Mouse (Mus musculus): ENCODE data around the gene Ripor3. TPM values are rescaled to one million over a fixed set of nuclear protein-coding genes. Genes with fewer than 3 reads are reported as not detected.

The Ripor3 gene
- polyA plus RNA-seq, 1 experiment = 0.94 TPM

DNA sequence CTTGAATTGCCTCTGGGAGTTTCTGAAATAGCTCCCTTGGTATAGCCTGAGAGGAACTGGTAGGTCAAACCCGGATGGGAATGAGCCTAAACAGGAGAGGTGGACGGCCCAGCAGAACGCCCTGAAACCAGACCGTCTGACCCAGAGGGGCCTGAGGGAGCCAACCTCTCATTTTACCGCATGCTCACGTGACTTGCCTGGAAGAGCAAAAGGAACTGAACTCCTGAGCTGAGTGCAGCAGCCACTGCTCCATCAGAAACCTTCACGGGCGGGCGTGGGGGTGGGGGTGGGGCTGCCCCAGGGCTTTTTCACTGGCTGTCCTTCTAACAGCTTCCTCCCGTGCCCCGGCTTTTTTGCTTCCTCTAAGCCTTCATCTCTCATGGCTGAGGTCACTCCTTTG is 475 bp upstream of the Ripor3 start:
- TF ChIP-seq SRF (IDR thresholded peaks at IDR 0.05; ENCODE audit: control insufficient read depth, insufficient read length, low read depth) = no peak
- no peak for TF ChIP-seq MAX (IDR thresholded peaks at IDR 0.05; ENCODE audit: low read depth)
- no peak for TF ChIP-seq POLR2A (IDR thresholded peaks at IDR 0.05; ENCODE audit: insufficient read length, low read depth)
- TF ChIP-seq CEBPB (IDR thresholded peaks at IDR 0.05; ENCODE audit: insufficient read depth, poor library complexity, severe bottlenecking) = no peak
- no peak for TF ChIP-seq POLR2AphosphoS2 (IDR thresholded peaks at IDR 0.05; ENCODE audit: insufficient read length, low read depth)
- no peak for TF ChIP-seq E2F4 (IDR thresholded peaks at IDR 0.05; ENCODE audit: insufficient read depth)
- no peak for TF ChIP-seq MYOG (IDR thresholded peaks at IDR 0.05; ENCODE audit: control insufficient read depth in 1 of 3, insufficient read depth in 1 of 3, insufficient read length in 2 of 3, low read depth in 2 of 3)
- no peak for TF ChIP-seq TCF3 (IDR thresholded peaks at IDR 0.05; ENCODE audit: insufficient read length, low read depth)
- no peak for TF ChIP-seq TCF12 (IDR thresholded peaks at IDR 0.05; ENCODE audit: insufficient read depth, poor library complexity, severe bottlenecking)
- H3ac ChIP-seq (ENCODE audit: control insufficient read depth, insufficient read length) = no peak overlapping the region
- no peaks in the 10 kb centered on the region for H3K27me3 ChIP-seq (ENCODE audit: control insufficient read depth, insufficient read depth, insufficient read length)
- H3K36me3 ChIP-seq (ENCODE audit: control insufficient read depth, insufficient read depth) = no peaks in the 10 kb centered on the region
- H3K79me2 ChIP-seq (ENCODE audit: control insufficient read depth, insufficient read depth) = no peaks in the 10 kb centered on the region
- H3K4me2 ChIP-seq (ENCODE audit: low read depth) = no peak overlapping the region
- no peak overlapping the region for H3K4me3 ChIP-seq

DNA sequence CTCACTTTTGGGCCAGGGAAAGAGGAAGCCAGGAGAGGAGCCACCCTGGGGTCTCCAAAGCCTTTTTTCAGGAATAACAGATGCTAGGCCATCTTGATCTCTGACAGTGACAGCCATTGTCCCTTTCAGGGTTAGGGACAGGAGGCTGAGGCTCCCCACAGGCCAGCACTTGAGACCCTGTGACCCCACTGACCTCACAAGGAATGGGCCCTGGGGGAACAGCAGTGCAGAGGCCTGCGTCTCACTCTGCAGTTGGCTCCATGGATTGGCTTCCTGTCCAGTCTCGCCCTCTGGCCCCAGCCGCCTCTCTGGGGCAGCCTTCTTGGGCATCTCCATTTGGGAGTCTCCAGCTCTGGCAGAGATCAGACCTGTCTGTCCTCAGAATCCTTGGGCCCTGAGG is 2.3 kb downstream of the Ripor3 start:
- Histone ChIP-seq H3K4me2 (ENCODE audit: low read depth) (no peak overlapping the region), H3K27me3 (ENCODE audit: control insufficient read depth, insufficient read depth, insufficient read length) (no peaks in the 10 kb centered on the region), H3ac (ENCODE audit: control insufficient read depth, insufficient read length) (no peak overlapping the region), H3K79me2 (ENCODE audit: control insufficient read depth, insufficient read depth) (no peaks in the 10 kb centered on the region), H3K4me3 (no peak overlapping the region), H3K36me3 (ENCODE audit: control insufficient read depth, insufficient read depth) (no peaks in the 10 kb centered on the region)
- TF ChIP-seq USF1 (IDR thresholded peaks at IDR 0.05; ENCODE audit: low read depth) (no peak), MYOD1 (IDR thresholded peaks at IDR 0.05; ENCODE audit: control insufficient read depth in 1 of 3, insufficient read length in 2 of 3, low read depth in 2 of 3) (no peak), POLR2A (IDR thresholded peaks at IDR 0.05; ENCODE audit: insufficient read length, low read depth) (no peak), MYOG (IDR thresholded peaks at IDR 0.05; ENCODE audit: control insufficient read depth in 1 of 3, insufficient read depth in 1 of 3, insufficient read length in 2 of 3, low read depth in 2 of 3) (no peak), POLR2AphosphoS2 (IDR thresholded peaks at IDR 0.05; ENCODE audit: insufficient read length, low read depth) (no peak), TCF12 (IDR thresholded peaks at IDR 0.05; ENCODE audit: insufficient read depth, poor library complexity, severe bottlenecking) (no peak), SRF (IDR thresholded peaks at IDR 0.05; ENCODE audit: control insufficient read depth, insufficient read length, low read depth) (no peak), CEBPB (IDR thresholded peaks at IDR 0.05; ENCODE audit: insufficient read depth, poor library complexity, severe bottlenecking) (no peak), TCF3 (IDR thresholded peaks at IDR 0.05; ENCODE audit: insufficient read length, low read depth) (no peak), E2F4 (IDR thresholded peaks at IDR 0.05; ENCODE audit: insufficient read depth) (no peak), REST (IDR thresholded peaks at IDR 0.05; ENCODE audit: insufficient read depth, insufficient read length) (no peak), MAX (IDR thresholded peaks at IDR 0.05; ENCODE audit: low read depth) (no peak)

DNA sequence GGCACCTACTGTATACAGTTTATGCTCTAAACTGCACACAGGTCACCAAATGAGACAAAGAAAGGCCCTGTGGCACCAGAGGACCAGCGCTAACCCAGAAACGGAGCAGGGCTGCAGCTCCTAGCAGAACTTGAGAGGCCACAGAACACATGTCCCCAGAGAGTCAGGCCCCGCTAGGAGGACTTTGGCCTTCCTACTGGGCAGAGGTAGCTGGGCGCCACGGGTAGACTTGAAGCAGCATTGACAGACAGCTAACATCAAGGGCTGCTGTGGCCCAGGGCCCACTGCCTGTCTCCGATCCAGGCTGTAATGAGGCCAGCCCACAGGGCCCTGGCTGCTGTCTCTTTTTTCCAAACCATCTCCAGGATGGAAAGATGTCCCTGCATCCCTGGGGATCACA is 3.9 kb downstream of the Ripor3 start:
- Histone ChIP-seq H3K36me3 (ENCODE audit: control insufficient read depth, insufficient read depth) (no peaks in the 10 kb centered on the region), H3K27me3 (ENCODE audit: control insufficient read depth, insufficient read depth, insufficient read length) (no peaks in the 10 kb centered on the region), H3K4me3 (no peak overlapping the region), H3K4me2 (ENCODE audit: low read depth) (no peak overlapping the region), H3K79me2 (ENCODE audit: control insufficient read depth, insufficient read depth) (no peaks in the 10 kb centered on the region), H3ac (ENCODE audit: control insufficient read depth, insufficient read length) (no peak overlapping the region)
- TF ChIP-seq SRF (IDR thresholded peaks at IDR 0.05; ENCODE audit: control insufficient read depth, insufficient read length, low read depth) (no peak), MYOG (IDR thresholded peaks at IDR 0.05; ENCODE audit: control insufficient read depth in 1 of 3, insufficient read depth in 1 of 3, insufficient read length in 2 of 3, low read depth in 2 of 3) (no peak), MAX (IDR thresholded peaks at IDR 0.05; ENCODE audit: low read depth) (no peak), REST (IDR thresholded peaks at IDR 0.05; ENCODE audit: insufficient read depth, insufficient read length) (no peak), MYOD1 (IDR thresholded peaks at IDR 0.05; ENCODE audit: control insufficient read depth in 1 of 3, insufficient read length in 2 of 3, low read depth in 2 of 3) (no peak), USF1 (IDR thresholded peaks at IDR 0.05; ENCODE audit: low read depth) (no peak), TCF12 (IDR thresholded peaks at IDR 0.05; ENCODE audit: insufficient read depth, poor library complexity, severe bottlenecking) (no peak), POLR2A (IDR thresholded peaks at IDR 0.05; ENCODE audit: insufficient read length, low read depth) (no peak), POLR2AphosphoS2 (IDR thresholded peaks at IDR 0.05; ENCODE audit: insufficient read length, low read depth) (no peak), E2F4 (IDR thresholded peaks at IDR 0.05; ENCODE audit: insufficient read depth) (no peak)

DNA sequence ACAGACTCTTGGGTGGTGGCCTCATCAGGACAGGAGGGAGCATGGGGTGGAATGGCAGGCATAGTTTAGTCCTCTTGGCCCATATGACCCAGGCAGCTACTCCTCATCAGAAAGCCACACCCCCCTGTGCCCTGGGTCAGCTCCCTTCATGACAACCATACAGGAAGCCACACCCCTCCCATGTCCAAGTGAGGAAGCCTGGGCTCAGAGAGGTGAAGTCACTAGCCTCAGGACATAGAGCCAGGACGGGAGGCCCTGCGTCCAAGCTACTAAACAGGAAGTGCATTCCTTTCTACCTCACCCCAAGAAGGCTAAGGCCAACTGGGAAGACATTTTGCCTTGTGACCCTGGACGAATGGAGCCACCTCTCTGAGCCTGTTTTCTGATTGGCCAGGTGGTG is 4.8 kb downstream of the Ripor3 start:
- H3K4me3 ChIP-seq = no peak overlapping the region
- no peaks in the 10 kb centered on the region for H3K27me3 ChIP-seq (ENCODE audit: control insufficient read depth, insufficient read depth, insufficient read length)
- no peak overlapping the region for H3ac ChIP-seq (ENCODE audit: control insufficient read depth, insufficient read length)
- H3K36me3 ChIP-seq (ENCODE audit: control insufficient read depth, insufficient read depth) = no peaks in the 10 kb centered on the region
- TF ChIP-seq E2F4 (IDR thresholded peaks at IDR 0.05; ENCODE audit: insufficient read depth) = no peak
- TF ChIP-seq MAX (IDR thresholded peaks at IDR 0.05; ENCODE audit: low read depth) = no peak
- no peak for TF ChIP-seq POLR2A (IDR thresholded peaks at IDR 0.05; ENCODE audit: insufficient read length, low read depth)
- no peak for TF ChIP-seq SRF (IDR thresholded peaks at IDR 0.05; ENCODE audit: control insufficient read depth, insufficient read length, low read depth)
- TF ChIP-seq TCF12 (IDR thresholded peaks at IDR 0.05; ENCODE audit: insufficient read depth, poor library complexity, severe bottlenecking) = no peak
- no peak for TF ChIP-seq MYOD1 (IDR thresholded peaks at IDR 0.05; ENCODE audit: control insufficient read depth in 1 of 3, insufficient read length in 2 of 3, low read depth in 2 of 3)
- no peaks in the 10 kb centered on the region for H3K79me2 ChIP-seq (ENCODE audit: control insufficient read depth, insufficient read depth)
- H3K4me2 ChIP-seq (ENCODE audit: low read depth) = no peak overlapping the region

DNA sequence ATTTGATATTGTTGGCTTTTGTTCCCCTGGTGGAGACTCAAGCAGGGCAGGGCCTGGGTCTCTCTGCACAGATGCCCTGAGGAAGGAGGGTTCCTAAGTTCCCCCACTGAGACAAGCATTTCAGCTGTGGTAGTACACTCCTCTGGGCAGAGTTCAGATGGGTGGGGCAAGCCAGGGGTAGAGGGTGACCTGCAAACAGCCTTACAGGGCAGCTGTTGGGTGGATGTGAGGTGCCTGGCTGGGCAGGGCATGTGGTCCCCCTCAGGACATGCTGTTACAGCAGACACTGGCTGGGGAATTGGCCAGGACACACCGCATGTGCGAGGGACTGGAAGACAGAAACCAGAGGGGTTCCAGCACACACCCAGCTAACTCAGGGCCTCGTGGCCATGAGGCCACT is 5.4 kb downstream of the Ripor3 start:
- Histone ChIP-seq H3K79me2 (ENCODE audit: control insufficient read depth, insufficient read depth) (no peaks in the 10 kb centered on the region), H3K27me3 (ENCODE audit: control insufficient read depth, insufficient read depth, insufficient read length) (no peaks in the 10 kb centered on the region), H3K4me2 (ENCODE audit: low read depth) (no peak overlapping the region), H3K4me3 (no peak overlapping the region), H3ac (ENCODE audit: control insufficient read depth, insufficient read length) (no peak overlapping the region), H3K36me3 (ENCODE audit: control insufficient read depth, insufficient read depth) (no peaks in the 10 kb centered on the region)
- peak in 1 of 3 experiments; percentile 72 for TF ChIP-seq MYOD1 (IDR thresholded peaks at IDR 0.05; ENCODE audit: control insufficient read depth in 1 of 3, insufficient read length in 2 of 3, low read depth in 2 of 3)
- no peak for TF ChIP-seq REST (IDR thresholded peaks at IDR 0.05; ENCODE audit: insufficient read depth, insufficient read length)
- peak in 2 of 3 experiments; percentile 11 to 82 for TF ChIP-seq MYOG (IDR thresholded peaks at IDR 0.05; ENCODE audit: control insufficient read depth in 1 of 3, insufficient read depth in 1 of 3, insufficient read length in 2 of 3, low read depth in 2 of 3)
